Mouse (Mus musculus): ENCODE measurements around the gene Gm7971.
"Not testable (repeated sequence)": the region's sequence is repeated elsewhere in the genome, so short reads cannot be mapped to it uniquely, and the experiment has no call there.

The Gm7971 gene

GRCm38 (mm10) chr5:95594775-95595174, at the start of gene Gm7971:
Gene Gm7971, minus strand, starts transcription at chr5:95594875.
- not testable (repeated sequence) for DNase-seq (ENCODE audit: low spot score)
